Mouse (Mus musculus): Measurements from ENCODE around the gene Gm44502. TPM values are rescaled to one million over a fixed set of nuclear protein-coding genes. Genes with fewer than 3 reads are reported as not detected.

Gm44502 gene
- total and polyA plus RNA-seq, 2 experiments from 2014 or later = 1.7 TPM; not detected in 1

- no peak for ATAC-seq
- Histone ChIP-seq H3K36me3 (ENCODE audit: insufficient read depth) (peaks cover 53% of the 10 kb centered on the region), H3K9ac (no peak overlapping the region), H3K4me3 (ENCODE audit: low read depth, low read length) (no peak overlapping the region), H3K27me3 (ENCODE audit: insufficient read depth, low read length) (peaks cover 11% of the 10 kb centered on the region), H3K4me2 (ENCODE audit: low read depth) (no peak overlapping the region), H3K4me1 (ENCODE audit: insufficient read depth) (peaks cover 3% of the 10 kb centered on the region; the same call in 1 of the 2 replicates), H3K27ac (ENCODE audit: low read depth, low read length) (no peak overlapping the region), H3K9me3 (ENCODE audit: low read length) (no peaks in the 10 kb centered on the region)
- no peak for TF ChIP-seq CTCF (IDR thresholded peaks at IDR 0.05; ENCODE audit: low read depth)
- DNase-seq = no peak
- WGBS = 84% methylated on average over 13 of the region's 13 CpGs
Observed at GRCm38 (mm10) chr15:89372068-89372467, 57.4 kb downstream of the Gm44502 start.

Other genes starting within 250 kb of the Gm44502 start
- gene Plxnb2, start 248.9 kb downstream of the Gm44502 start, total RNA-seq (2014; rRNA removed) = 126 and 138 TPM in 2 replicates
- 45.2 and 52.8 TPM in 2 replicates for gene Plxnb2, start 248.9 kb downstream of the Gm44502 start, polyA plus RNA-seq (2015; fragmentation: Nextera tagmentation; extraction: Ambion mirVana)
- 73.7 and 89.6 TPM in 2 replicates for gene Dennd6b, start 233.2 kb downstream of the Gm44502 start, total RNA-seq (2014; rRNA removed)
- gene Dennd6b, start 233.2 kb downstream of the Gm44502 start, polyA plus RNA-seq (2015; fragmentation: Nextera tagmentation; extraction: Ambion mirVana) = 43.4 and 53.3 TPM in 2 replicates
- gene Ppp6r2, start 218.1 kb downstream of the Gm44502 start, total RNA-seq (2014; rRNA removed) = 252 and 296 TPM in 2 replicates
- 70.0 and 77.2 TPM in 2 replicates for gene Ppp6r2, start 218.1 kb downstream of the Gm44502 start, polyA plus RNA-seq (2015; fragmentation: Nextera tagmentation; extraction: Ambion mirVana)
- 164 and 165 TPM in 2 replicates for gene Sbf1, start 114.4 kb downstream of the Gm44502 start, total RNA-seq (2014; rRNA removed)
- 46.2 and 60.7 TPM in 2 replicates for gene Sbf1, start 114.4 kb downstream of the Gm44502 start, polyA plus RNA-seq (2015; fragmentation: Nextera tagmentation; extraction: Ambion mirVana)
- not detected in 2 replicates for gene Adm2, start 107.0 kb downstream of the Gm44502 start, total RNA-seq (2014; rRNA removed)
- not detected in 2 replicates for gene Adm2, start 107.0 kb downstream of the Gm44502 start, polyA plus RNA-seq (2015; fragmentation: Nextera tagmentation; extraction: Ambion mirVana)
- gene Miox, start 95.3 kb downstream of the Gm44502 start, total RNA-seq (2014; rRNA removed) = not detected in 2 replicates
- not detected in 2 replicates for gene Miox, start 95.3 kb downstream of the Gm44502 start, polyA plus RNA-seq (2015; fragmentation: Nextera tagmentation; extraction: Ambion mirVana)
- 12.5 and 17.0 TPM in 2 replicates for gene Lmf2, start 74.0 kb downstream of the Gm44502 start, total RNA-seq (2014; rRNA removed)
- gene Lmf2, start 74.0 kb downstream of the Gm44502 start, polyA plus RNA-seq (2015; fragmentation: Nextera tagmentation; extraction: Ambion mirVana) = 24.7 and 25.4 TPM in 2 replicates
- gene Ncaph2, start 74.0 kb downstream of the Gm44502 start, total RNA-seq (2014; rRNA removed) = 88.4 and 93.8 TPM in 2 replicates
- 94.9 and 95.1 TPM in 2 replicates for gene Ncaph2, start 74.0 kb downstream of the Gm44502 start, polyA plus RNA-seq (2015; fragmentation: Nextera tagmentation; extraction: Ambion mirVana)
- gene Sco2, start 55.9 kb downstream of the Gm44502 start, total RNA-seq (2014; rRNA removed) = 34.6 and 37.6 TPM in 2 replicates
- 24.0 and 24.2 TPM in 2 replicates for gene Sco2, start 55.9 kb downstream of the Gm44502 start, polyA plus RNA-seq (2015; fragmentation: Nextera tagmentation; extraction: Ambion mirVana)
- gene Tymp, start 52.7 kb downstream of the Gm44502 start, total RNA-seq (2014; rRNA removed) = 3.7 and 5.2 TPM in 2 replicates
- gene Tymp, start 52.7 kb downstream of the Gm44502 start, polyA plus RNA-seq (2015; fragmentation: Nextera tagmentation; extraction: Ambion mirVana) = 3.5 and 4.1 TPM in 2 replicates
- gene Odf3b, start 50.4 kb downstream of the Gm44502 start, total RNA-seq (2014; rRNA removed) = 3.5 and 5.0 TPM in 2 replicates
- gene Odf3b, start 50.4 kb downstream of the Gm44502 start, polyA plus RNA-seq (2015; fragmentation: Nextera tagmentation; extraction: Ambion mirVana) = 6.9 and 9.9 TPM in 2 replicates
- 0.10 and 0.23 TPM in 2 replicates for gene Klhdc7b, start 44.8 kb downstream of the Gm44502 start, total RNA-seq (2014; rRNA removed)
- 0.11 TPM in 1 of 2 replicates, not detected in the other for gene Klhdc7b, start 44.8 kb downstream of the Gm44502 start, polyA plus RNA-seq (2015; fragmentation: Nextera tagmentation; extraction: Ambion mirVana)
- not detected in 2 replicates for gene Syce3, start 19.2 kb downstream of the Gm44502 start, total RNA-seq (2014; rRNA removed)
- gene Syce3, start 19.2 kb downstream of the Gm44502 start, polyA plus RNA-seq (2015; fragmentation: Nextera tagmentation; extraction: Ambion mirVana) = 0.49 TPM in 1 of 2 replicates, not detected in the other
- 5.0 TPM in 2 replicates for gene Cpt1b, start 3.8 kb downstream of the Gm44502 start, total RNA-seq (2014; rRNA removed)
- gene Cpt1b, start 3.8 kb downstream of the Gm44502 start, polyA plus RNA-seq (2015; fragmentation: Nextera tagmentation; extraction: Ambion mirVana) = 1.1 and 1.3 TPM in 2 replicates
- 0.90 and 1.3 TPM in 2 replicates for gene C730034F03Rik, start 107 bp downstream of the Gm44502 start, total RNA-seq (2014; rRNA removed)
- 1.3 and 2.3 TPM in 2 replicates for gene C730034F03Rik, start 107 bp downstream of the Gm44502 start, polyA plus RNA-seq (2015; fragmentation: Nextera tagmentation; extraction: Ambion mirVana)
- 56.9 and 59.9 TPM in 2 replicates for gene Chkb, start 212 bp upstream of the Gm44502 start, total RNA-seq (2014; rRNA removed)
- 78.2 and 92.4 TPM in 2 replicates for gene Chkb, start 212 bp upstream of the Gm44502 start, polyA plus RNA-seq (2015; fragmentation: Nextera tagmentation; extraction: Ambion mirVana)
- 95.3 and 95.8 TPM in 2 replicates for gene Mapk8ip2, start 24.2 kb upstream of the Gm44502 start, total RNA-seq (2014; rRNA removed)
- gene Mapk8ip2, start 24.2 kb upstream of the Gm44502 start, polyA plus RNA-seq (2015; fragmentation: Nextera tagmentation; extraction: Ambion mirVana) = 57.8 and 70.9 TPM in 2 replicates
- gene Arsa, start 47.7 kb upstream of the Gm44502 start, total RNA-seq (2014; rRNA removed) = 24.5 and 32.4 TPM in 2 replicates
- 25.4 and 29.0 TPM in 2 replicates for gene Arsa, start 47.7 kb upstream of the Gm44502 start, polyA plus RNA-seq (2015; fragmentation: Nextera tagmentation; extraction: Ambion mirVana)
- gene Shank3, start 69.9 kb upstream of the Gm44502 start, total RNA-seq (2014; rRNA removed) = 38.9 and 42.4 TPM in 2 replicates
- 5.9 and 10.6 TPM in 2 replicates for gene Shank3, start 69.9 kb upstream of the Gm44502 start, polyA plus RNA-seq (2015; fragmentation: Nextera tagmentation; extraction: Ambion mirVana)
- 2.0 and 3.6 TPM in 2 replicates for gene Acr, start 138.6 kb upstream of the Gm44502 start, total RNA-seq (2014; rRNA removed)
- 1.3 and 2.0 TPM in 2 replicates for gene Acr, start 138.6 kb upstream of the Gm44502 start, polyA plus RNA-seq (2015; fragmentation: Nextera tagmentation; extraction: Ambion mirVana)
- gene Rabl2, start 162.2 kb upstream of the Gm44502 start, total RNA-seq (2014; rRNA removed) = 38.6 and 51.3 TPM in 2 replicates
- gene Rabl2, start 162.2 kb upstream of the Gm44502 start, polyA plus RNA-seq (2015; fragmentation: Nextera tagmentation; extraction: Ambion mirVana) = 62.4 and 62.6 TPM in 2 replicates

Data from forebrain, postnatal 0 days (tissue).